Mouse (Mus musculus): ENCODE data around the gene March2.
A peak's percentile ranks its signal among the peaks of the same experiment; 100 is the strongest.

March2 gene

DNA sequence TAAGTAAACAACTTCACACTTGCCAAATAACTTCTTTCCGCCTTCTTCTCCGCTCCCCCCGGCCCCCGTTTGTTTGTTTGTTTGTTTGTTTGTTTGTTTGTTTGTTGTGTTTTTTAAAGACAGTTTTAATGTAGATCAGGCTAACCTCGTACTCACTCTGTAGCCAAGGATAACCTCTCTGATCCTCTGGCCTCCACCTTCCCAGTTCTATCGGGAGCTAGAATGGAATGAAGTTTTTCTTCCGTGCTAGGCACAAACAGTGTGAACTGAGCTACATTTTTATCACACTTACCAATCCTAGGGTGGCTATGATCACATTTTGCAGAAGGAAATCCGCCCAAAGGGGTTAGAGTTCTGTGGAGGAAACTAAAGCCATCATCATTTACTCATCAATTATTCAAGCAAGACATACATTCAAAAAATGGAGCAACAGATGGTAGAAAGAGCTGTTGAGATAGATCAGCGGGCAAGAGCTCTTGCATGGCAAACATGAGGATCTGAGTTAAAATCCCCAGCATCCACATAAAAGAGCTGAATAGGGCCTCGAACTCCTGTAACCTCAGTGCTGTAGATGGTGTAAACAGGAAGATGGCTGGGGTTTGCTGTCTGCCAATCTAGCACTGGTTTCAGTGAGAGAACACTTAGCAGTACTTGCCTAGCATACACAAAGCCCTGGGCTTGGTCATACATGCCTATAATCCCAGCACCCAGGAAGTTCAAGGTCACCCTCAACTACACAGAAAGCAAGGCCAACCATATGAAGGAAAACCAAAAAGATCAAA lies 665 bp upstream of the March2 start:
- DNase-seq (ENCODE audit: low spot score in 2 of 2) = no peak

DNA sequence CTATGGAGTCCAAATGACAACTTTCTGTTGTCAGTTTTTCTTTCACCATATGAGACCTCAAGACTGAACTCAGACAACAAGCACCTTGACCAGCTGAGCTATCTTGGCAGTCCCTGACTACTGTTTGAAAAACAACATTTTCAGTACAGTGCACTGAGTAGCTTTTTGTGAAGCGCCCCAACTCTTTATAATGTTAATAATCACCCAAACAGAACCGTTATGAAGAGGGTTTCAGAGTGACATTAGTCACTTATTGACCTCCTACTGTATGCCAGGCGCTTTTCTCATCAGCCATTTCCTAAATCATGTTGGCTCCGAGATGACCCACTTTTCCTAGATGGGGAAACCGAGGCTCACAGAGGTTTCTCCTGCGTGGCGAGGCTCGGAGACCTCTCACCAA lies 488 bp downstream of the March2 start:
- no peak for DNase-seq (ENCODE audit: low spot score in 2 of 2)

DNA sequence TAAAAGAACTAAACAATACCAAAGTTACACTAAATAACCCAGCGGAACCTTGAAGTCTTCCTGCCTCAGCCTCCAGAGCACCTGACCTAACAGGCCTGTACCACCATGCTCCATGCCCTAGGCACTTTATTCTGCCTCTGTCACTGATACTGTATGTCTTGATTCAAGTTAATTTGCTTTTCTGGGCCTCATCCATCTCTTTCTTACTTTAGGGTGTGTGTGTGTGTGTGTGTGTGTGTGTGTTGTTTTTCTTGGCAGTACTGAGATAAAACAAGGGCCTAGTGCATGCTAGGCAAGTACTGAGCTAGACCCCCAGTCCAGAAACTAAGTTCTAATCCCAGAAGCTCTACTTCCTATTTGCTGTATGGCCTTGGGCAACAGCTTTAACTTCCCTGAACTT lies 1.2 kb downstream of the March2 start:
- no peak for DNase-seq (ENCODE audit: low spot score in 2 of 2)

DNA sequence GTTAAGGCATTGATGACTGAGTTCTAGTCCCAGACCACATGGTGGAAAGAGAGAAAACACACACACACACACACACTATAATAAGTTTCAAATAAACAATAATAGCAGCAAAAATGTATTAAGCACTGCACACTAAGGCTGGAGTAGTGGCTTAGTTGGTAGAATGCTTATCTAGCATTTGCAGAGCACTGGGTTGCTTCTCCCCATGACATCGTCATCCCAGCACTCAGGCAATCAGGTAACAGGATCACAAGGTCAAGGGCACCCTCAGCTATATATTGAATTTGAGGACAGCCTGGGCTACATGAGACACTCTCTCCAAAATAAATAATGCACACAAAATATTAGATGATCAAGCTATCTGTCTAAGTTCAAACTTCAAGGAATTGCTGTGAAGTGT lies 3.7 kb downstream of the March2 start:
- no peak for DNase-seq (ENCODE audit: low spot score in 2 of 2)

DNA sequence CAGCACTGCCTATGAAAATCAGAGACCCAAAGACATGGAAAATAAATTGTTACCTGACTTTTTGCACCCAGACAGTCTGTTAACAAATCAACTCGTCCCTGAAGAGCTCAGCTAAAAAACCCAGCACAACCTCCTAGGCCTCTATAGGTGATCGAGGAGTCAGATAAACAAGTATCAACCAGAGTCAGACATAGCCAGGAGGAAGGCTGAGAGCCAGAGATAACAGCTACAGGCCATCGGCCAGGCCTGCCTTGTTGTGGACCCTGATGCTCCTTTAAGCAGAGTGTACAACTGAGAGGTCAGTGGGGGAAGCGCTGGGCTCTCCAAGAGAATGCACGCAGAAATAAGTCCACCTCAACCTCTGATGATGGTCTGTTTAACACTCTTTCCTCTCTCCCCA lies 5.2 kb downstream of the March2 start:
- DNase-seq (ENCODE audit: low spot score in 2 of 2) = no peak

DNA sequence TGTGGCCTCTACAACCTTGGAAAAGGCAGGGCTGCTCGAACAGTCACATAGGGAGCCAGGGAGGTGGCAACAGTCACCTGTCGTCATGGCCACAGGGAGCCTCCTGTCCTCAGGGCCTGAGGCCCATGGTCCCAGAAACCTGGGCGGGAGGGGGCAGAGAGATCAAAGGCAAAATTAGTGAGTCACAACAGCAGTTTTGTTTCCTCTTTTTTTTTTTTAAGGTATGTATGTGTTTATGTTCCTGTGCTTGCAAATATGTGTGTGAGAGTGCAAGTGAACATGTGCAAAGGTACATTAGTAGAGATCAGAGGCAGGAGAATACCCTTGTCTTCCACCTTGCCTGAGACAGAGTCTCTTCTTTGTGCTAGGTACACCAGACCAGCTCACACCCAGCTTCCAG lies 8.6 kb downstream of the March2 start:
- DNase-seq (ENCODE audit: low spot score in 2 of 2) = no peak

DNA sequence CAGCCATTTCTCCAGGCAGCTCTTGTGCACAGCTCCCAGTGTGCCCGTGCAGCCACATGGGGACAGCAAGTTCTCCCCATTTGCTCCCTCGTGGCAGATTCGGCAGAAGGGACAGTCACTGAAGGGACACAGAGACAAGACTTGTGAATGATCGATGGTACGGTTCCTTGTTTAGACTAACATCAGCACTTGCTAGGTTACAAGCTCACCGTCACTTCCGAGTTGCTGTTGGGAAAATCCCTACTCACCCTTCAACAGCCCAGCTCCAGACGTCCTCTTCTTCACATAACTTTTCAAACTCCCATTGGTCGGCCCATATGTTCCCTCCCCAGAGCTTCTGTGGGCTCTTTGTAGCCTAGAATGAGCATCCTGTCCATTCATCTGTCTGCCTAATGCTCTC lies 15.4 kb downstream of the March2 start:
- DNase-seq (ENCODE audit: low spot score in 2 of 2) = no peak

DNA sequence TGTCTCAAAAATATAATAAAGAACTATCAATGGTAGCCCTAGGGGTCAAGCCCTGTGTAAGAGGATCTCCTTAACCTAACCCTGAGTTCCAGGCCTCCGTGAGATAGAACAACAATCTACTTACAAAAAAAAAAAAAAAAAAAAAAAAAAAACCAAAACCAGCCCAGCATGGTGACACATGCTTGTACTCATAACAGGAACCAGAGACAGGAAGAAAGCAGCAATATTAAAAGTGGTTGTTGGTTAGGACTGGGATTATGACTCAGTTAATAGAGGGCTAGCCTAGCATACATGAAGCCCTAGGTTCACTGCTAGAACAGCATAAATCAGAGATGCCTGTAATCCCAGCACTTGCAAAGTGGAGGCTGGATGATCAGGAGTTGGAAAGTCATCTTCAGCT lies 16.3 kb downstream of the March2 start:
- no peak for DNase-seq (ENCODE audit: low spot score in 2 of 2)

DNA sequence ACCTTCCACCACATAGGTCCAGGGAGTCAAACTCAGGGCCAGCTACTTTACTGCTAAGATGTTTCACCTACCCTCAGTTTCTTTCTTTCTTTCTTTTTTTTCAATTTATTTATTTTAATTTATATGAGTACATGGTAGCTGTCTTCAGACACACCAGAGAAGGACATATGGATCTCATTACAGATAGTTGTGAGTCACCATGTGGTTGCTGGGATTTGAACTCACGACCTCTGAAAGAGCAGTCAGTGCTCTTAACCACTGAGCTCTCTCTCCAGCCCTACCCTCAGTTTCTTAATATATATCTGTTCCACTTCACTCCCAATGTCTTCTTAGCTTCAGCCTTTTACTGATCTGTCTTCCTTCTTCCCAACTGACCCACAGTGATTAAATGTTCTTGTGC lies 23.0 kb downstream of the March2 start:
- no peak for DNase-seq (ENCODE audit: low spot score in 2 of 2)

DNA sequence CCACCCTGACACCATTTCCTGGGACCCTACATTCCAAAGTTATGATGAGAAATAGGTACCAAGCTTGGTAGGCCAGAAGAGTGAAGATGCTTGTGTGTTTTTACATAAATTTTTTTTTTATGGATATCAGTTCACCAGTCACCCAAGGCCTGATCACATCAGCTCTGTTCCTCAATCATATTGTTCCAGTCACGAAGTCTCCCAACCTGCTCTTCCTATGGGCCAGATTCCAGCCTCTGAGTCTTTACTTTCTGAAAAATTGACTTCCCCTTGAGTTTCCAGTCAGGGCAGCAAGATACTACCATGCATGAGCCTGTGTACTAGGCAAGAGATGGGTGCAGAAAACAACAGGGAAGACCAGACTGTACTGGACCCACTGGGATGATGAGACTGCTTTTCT lies 31.7 kb downstream of the March2 start, which contains the start of gene Hnrnpm:
Gene Hnrnpm (minus strand): TSS at position 101 of the 400 bp plus-strand sequence.
- DNase-seq (ENCODE audit: low spot score in 2 of 2) = no peak

DNA sequence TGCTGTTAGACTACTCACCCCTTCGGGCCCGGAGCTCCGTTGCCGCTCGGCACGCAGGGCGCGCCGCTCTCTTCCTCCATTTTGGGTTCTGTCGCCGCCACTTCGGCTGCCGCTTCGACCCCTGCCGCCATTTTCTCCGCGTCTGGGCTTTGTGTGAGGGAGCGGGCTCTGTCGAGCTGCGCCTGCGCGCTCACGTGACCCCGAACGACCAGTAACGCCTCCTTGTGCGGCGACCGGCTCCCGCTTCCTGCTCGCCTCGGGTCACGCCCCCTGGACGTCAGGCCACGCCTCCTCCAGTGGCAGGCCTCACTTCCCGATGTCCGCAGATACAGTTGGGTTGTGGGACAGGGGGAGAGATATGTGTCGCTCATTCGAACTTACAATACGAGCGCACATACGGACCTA lies 33.2 kb downstream of the March2 start:
- peak; percentile 96 to 98 for DNase-seq (ENCODE audit: low spot score in 2 of 2)

DNA sequence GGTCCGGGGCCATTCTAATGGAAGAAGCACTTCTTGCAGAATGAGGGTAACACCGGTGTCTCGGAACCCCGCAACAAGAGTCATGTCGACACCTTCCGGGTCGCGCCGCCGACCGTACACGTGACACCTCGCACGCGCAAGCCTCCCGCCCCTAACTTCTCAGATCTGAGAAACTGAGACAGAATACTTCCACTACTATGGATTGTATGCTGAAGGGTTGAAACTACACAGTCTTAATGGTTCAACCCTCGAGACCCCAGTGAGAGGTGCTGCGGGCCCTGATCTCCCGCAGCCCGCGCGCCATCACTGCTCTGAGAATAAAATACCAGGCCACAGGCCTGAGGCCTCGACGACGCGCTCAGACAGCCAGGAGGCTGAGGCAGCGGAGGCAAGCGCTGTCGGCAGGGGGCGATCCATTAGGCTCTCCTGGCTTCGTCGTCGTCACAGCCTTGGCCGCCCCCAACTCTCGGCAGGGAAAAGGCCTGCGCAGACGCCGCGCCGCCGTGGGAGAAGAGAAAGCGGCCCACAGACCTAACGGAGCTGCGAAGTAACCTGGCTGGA lies 33.7 kb downstream of the March2 start:
- DNase-seq (ENCODE audit: low spot score in 2 of 2) = peak; percentile 65 to 72

DNA sequence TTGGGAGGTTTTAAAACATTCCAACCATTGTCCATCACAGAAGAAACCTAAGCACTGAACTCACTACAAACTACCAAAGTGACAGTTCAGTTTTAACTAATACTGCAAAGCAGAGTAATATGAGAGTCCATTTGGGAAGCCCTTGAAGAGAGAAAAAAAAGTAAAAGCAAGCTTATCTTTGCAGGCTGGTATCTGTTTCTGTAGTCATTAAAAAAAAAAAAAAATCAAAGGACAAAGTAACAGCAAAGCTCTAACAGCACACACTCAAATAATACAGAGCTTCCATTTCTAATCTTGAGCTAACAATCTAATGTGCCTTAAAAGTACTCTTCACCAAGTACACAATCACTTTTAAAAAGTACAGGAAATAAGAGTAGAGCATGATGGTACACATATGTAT lies 36.7 kb downstream of the March2 start:
- no peak for DNase-seq (ENCODE audit: low spot score in 2 of 2)

DNA sequence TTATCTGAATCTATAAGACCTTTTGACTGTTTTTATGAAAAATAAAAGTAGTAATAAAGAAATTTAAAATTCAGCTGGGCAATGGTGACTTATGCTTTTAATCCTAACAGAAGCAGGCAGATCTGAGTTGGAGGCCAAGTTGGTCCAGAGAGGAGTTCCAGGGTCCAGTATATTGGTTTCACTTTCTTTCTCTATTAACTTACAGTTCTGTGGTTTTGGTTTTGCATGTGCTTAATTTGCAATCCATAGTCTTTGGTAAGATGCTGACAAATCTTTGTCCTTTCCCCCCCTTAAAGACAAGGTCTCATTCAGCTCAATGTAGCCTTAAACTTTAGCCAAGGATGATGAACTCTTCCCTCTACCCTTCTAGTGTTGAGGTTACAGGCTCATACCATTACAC lies 39.7 kb downstream of the March2 start:
- DNase-seq (ENCODE audit: low spot score in 2 of 2) = no peak

DNA sequence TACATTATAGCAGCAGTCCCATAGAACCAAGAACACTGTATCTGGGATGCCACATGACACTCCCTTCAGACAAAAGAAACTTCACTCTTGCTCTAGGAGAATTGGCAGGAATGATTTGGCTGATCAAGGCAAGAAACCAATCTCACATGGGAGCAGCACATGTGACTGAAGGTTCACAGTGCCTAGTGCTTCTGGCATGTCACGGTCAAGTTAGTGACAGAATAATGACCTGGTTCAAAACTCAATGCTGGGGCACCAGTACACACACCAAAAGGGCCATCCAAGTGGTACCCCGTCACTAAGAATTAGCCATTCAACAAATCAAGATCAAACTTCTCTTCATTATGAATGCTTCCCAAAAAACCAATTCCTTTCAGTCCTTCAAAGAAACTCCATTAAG lies 42.4 kb downstream of the March2 start:
- no peak for DNase-seq (ENCODE audit: low spot score in 2 of 2)

DNA sequence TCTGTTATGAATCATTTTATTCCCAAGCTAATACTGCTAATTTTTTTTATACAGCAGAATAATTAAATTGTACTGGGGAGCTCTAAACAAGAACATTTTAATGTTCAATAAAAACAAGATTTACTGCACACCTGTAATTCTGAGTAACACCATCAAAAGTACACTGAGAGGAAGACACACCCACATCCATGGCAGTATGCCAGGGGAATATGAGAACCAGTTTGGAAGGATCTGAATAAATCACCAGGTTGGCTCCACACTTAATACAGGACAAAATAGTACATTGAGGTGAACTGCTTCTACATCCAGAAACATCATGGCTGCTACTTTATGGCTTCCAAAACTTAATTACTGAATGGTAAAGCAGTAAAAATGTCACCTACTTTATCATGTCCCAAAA lies 43.0 kb downstream of the March2 start:
- DNase-seq (ENCODE audit: low spot score in 2 of 2) = no peak

DNA sequence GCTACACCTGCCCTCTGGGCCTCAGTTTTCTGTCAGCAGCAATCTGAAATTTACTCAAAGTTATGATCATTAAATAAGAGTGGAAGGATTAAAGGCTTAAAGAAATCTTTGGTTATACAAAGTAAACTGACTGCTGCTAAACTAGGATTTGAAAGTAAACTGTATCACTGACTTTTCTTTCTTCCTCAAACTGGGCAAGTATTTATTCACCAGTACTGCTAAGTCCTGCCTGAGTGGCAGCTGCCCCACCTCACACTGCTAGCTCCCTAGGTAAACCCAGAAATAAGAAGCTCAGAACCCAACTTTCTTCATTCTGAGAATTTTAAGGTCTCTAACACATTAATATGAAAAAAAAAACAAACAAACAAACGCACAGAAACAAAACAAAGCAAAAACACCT lies 44.6 kb downstream of the March2 start:
- no peak for DNase-seq (ENCODE audit: low spot score in 2 of 2)

DNA sequence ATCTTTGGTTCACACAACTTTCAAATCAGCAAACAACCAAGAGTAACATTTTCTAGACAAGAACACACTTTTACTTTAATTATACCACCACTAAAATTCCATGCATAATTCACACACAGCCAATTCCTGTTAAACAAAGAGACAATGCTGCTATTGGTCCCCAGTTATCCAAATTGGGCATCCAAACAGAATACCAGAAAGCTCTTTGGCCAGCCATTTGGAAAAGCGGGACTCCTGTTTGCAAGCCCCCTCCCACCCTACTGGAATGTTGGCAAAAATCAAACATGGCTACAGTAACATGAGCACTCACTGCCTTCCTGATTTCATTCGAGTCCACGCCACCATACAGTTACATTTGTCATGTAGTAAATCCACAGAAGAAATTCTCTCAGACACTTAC lies 48.8 kb downstream of the March2 start:
- DNase-seq (ENCODE audit: low spot score in 2 of 2) = no peak

DNA sequence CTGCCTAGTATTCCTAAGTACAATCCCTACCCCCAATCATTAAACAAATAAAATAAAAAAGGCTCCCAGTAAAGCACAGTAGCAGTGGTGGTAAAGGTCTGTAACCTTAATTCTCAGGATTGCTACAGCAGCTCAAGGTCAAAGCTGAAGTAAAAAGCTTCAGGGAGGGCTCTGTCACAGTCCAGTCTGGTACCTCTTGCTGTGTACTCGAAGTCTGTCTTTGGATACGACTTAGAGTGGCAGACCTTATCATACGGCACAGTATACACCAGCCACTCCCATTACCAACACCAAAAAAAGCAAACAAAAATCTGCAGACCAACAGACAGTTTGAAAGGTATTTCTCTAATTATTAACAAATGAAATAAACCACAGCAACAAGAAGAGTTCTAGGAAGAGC lies 51.7 kb downstream of the March2 start:
- no peak for DNase-seq (ENCODE audit: low spot score in 2 of 2)

DNA sequence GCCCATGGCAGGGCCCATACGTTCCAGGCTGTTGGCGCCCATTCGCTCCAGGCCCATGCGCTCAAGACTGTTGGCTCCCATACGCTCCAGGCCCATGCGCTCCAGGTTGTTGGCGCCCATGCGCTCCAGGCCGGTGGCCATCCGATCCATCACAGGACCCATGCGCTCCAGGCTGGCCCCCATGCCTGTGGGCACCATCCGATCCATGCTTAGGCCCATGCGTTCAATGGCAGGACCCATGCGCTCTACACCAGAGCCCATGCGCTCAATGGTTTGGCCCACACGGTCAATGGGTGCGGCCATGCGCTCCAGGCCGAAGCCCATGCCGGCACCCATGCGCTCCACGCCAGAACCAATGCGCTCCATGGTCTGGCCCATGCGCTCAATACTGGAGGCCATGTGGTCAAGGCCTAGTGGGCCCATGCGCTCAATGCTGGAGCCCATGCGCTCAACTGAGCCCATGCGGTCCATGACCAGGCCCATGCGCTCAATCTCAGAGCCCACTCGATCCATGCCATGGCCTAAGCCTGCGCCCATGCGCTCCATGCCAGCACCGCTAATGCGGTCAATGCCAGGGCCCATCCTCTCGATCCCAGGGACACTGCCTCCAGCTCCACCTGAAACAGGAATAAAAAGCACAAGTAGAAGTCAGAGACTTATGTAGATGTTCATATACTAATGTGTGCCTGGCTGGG lies 68.5 kb downstream of the March2 start:
- no peak for DNase-seq (ENCODE audit: low spot score in 2 of 2)

DNA sequence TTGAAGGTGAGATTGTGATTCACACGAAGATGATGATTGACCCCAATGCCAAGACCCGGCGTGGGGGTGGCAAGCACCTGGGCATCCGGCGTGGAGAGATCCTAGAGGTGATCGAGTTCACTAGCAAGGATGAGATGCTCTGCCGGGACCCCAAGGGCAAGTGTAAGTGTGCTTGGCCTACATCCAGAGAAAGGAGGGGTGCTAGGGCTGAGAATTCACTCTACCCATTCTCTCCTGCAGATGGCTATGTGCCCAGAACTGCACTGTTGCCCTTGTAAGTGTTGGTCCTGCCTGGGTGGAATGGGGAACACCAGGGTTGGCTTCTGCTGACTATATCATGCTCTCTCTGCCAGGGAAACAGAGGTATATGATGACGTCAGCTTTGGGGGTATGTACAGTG lies 73.4 kb downstream of the March2 start:
- DNase-seq (ENCODE audit: low spot score in 2 of 2) = no peak

DNA sequence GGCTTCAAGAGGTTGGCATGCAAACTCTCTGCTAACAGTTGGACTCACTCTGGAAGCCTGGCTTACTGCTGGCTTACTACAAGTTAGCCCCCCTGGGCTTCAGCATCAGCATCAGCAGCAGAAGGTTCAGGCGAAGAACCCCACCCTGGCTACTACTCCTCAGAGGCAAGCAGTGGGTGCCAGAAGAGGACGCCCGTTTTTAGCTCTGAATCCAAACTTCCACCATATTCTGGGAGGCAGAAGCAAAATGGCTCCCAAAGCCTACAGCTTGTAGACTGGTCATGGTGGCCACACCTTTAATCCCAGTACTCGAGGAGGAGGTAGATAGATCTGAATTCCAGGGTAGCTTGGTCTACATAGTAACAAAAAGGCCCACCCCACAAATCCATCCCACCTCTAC lies 74.4 kb downstream of the March2 start:
- DNase-seq (ENCODE audit: low spot score in 2 of 2) = no peak

DNA sequence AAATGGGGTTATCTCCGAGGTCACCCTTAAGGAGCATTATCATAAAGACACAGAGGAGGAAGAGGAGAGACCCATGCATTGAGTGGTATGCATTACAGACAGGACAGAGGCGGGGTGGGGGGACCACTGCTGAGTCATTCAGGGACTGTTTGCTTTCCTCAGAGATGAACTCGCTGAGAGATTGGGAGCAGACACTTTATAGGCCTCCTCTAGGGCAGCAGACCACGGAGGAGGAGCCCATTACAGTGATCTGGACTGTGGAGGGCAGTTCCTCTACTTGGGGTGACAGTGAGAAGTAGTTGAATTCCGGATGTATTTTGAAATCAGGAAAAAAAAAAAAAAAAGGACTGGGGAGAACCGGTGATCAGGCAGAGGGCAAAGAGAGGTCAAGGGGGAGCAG lies 78.7 kb downstream of the March2 start:
- DNase-seq (ENCODE audit: low spot score in 2 of 2) = no peak
